Mouse (Mus musculus) liver, postnatal 0 days (tissue): ENCODE data around the gene Prss16.

Experiments
- CTCF ChIP-seq: sonication (generic); IDR thresholded peaks from 2 replicates; pipeline ENCODE4 v1.5.1; 2016; ENCODE audit warnings: antibody characterized with exemption, low read depth
- EP300 ChIP-seq: IDR thresholded peaks from 2 replicates; pipeline ENCODE4 v1.6.1; 2016; ENCODE audit warnings: antibody characterized with exemption, low read depth, mild to moderate bottlenecking

DNA sequence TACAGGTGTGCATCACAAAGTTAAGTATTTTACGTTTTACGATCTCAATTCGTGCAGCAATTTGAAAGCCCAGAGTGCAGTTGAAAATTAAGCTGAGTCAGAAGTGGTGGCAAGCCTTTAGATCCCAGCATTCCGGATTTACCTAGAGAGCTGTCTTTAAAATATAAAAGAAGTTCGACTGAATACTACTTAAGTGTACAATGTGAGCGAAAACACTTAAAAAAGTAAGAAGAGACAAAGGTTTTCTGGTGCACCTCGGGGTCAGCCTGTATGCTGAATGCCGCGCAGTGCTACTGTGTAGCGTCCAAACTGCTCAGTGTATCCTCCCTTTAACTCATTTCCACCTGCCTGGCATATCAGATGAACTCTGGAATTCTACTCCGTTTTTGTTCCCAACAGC is 12.0 kb upstream of the Prss16 start:
- no peak for TF ChIP-seq CTCF
- no peak for TF ChIP-seq EP300
